Mouse (Mus musculus) heart, adult 2 months (tissue): Measurements from ENCODE around the gene Mlycd.

Experiments
- EP300 ChIP-seq: fragments of 200-500 bp; IDR thresholded peaks from 2 replicates; pipeline ENCODE4 v1.6.1; 2011; ENCODE audit warnings: low read depth, low read length, control low read depth; ENCODE audit not compliant: insufficient read depth
- POLR2A ChIP-seq: fragments of 200-500 bp; IDR thresholded peaks from 2 replicates; pipeline ENCODE4 v1.6.1; 2011; ENCODE audit warnings: mild to moderate bottlenecking, low read depth, low read length, control low read depth; ENCODE audit not compliant: insufficient read depth

GRCm38 (mm10) chr8:119442970-119443369 lies 48.3 kb downstream of the Mlycd start:
- TF ChIP-seq EP300 = no peak
- no peak for TF ChIP-seq POLR2A
